Mouse (Mus musculus): ENCODE data around the gene Mgea5. TPM values are rescaled to one million over a fixed set of nuclear protein-coding genes. Genes with fewer than 3 reads are reported as not detected.

Gene Mgea5
- polyA plus RNA-seq, 1 experiment from 2014 or later: 113 TPM

DNA sequence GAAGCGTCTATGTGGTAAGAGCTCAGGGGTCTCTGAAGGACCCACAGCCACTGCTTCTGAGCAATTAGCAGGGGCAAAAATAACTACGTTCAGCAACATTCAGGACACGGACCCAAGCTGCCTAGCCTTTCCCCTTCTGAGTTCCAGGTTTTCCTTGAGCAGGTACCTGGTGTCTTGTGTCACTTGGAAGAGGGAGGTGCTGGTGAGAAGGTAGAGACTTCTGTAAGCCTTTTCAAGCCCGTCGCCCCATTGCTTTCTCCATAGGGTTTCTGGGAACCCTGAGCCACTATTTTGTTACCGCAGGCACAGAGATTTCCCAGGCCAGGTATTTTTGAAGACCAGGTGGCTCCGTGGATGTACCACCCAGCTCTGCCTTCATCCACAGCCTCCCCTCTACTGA is 40.0 kb downstream of the Mgea5 start:
- Histone ChIP-seq H3K4me2 (replicated peaks) (no peak overlapping the region), H3K4me3 (no peak overlapping the region), H3K9ac (no peak overlapping the region), H3K36me3 (no peaks in the 10 kb centered on the region), H3K27ac (no peak overlapping the region), H3K4me1 (peaks cover 39% of the 10 kb centered on the region), H3K27me3 (peaks cover 94% of the 10 kb centered on the region), H3K9me3 (replicated peaks) (no peaks in the 10 kb centered on the region)
- WGBS: 15% methylated on average over 7 of the region's 7 CpGs
- no peak for ATAC-seq (ENCODE audit: low FRiP score)

DNA sequence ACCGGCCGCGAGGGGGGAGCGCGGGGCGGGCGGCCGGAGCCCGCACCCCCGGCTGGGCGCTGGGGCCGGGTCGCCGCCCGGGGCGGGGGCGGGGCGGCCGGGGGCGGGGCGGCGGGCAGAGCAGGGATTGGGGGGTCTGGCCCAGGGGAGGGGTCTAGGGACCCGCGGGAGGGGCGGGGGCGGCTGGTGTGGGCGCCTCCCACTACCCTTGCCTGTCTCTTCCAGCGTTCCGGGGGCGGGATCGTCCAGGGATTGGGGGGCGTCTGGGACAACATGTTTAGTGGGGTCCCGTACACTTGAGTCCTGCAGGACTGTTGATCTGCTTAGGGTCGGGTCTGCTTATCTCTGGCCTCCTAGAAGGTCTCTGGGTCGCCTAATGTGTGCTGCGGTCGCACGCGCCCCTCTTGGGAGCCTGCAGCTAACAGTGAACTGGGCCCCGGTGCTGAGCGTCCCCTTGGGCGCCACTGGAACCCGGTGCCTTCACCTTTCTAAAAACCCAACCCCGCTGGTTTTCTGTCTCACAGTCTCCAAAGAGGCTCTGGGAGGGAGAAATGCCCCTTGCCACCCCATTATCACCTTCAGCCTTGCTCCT is 40.6 kb downstream of the Mgea5 start:
- Histone ChIP-seq H3K27ac (no peak overlapping the region), H3K4me2 (replicated peaks) (peak overlapping the region; percentile 56), H3K9ac (no peak overlapping the region; the same call in 1 of the 2 replicates), H3K9me3 (replicated peaks) (no peaks in the 10 kb centered on the region), H3K27me3 (peaks cover 94% of the 10 kb centered on the region), H3K4me3 (peak overlapping the region; percentile 38), H3K4me1 (peaks cover 34% of the 10 kb centered on the region), H3K36me3 (no peaks in the 10 kb centered on the region)
- WGBS: 1% methylated on average over 17 of the region's 44 CpGs
- ATAC-seq (ENCODE audit: low FRiP score): no peak

DNA sequence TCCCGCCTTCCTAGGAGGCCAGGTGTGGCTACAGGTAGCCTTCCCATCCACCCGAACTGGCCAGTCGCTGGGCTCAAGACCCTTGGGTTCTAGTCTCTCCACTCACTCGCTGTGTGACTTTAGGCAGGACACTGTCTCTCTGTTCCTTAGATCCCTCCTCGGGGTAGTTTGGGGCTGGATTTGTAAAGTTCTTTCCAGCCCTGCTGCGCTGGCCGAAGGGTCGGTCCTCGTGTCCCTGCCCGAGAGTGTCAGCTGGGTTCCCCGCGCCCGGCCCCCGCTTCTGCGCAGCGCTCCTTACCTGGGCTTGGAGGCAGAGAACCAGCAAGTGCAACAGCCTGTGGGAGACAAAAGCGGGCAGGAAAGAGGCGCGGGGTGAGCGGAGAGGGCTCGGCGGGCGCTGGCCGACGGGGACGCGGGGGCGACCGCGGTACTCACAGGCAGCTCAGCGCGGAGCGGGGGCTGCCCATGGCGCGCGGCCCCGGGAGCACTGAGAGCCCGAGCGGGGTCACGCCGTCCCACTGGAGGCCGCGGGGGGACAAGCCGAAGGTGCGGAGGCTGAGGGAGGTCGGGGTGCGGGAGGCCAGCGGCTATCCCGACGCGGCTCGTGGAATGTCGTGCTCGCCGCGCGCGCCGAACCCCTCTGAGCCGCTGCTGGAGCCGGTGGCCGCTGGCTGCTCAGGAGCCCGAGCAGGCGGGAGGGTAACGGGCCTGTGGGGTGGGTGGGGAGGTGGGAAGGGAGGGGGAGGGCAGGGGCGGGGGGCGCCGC is 41.2 kb downstream of the Mgea5 start, which contains the start of gene Fgf8:
Gene Fgf8, minus strand, starts transcription at position 698 of the 766 bp plus-strand sequence.
- H3K4me2 ChIP-seq (replicated peaks): peak within 1 kb of the TSS; percentile 56
- H3K4me3 ChIP-seq: peak within 1 kb of the TSS; percentile 38
- H3K36me3 ChIP-seq: no peaks in the 10 kb centered on the region
- peaks cover 33% of the 10 kb centered on the region for H3K4me1 ChIP-seq
- H3K9ac ChIP-seq: peak within 1 kb of the TSS; percentile 36
- 1% methylated on average over 50 of the region's 68 CpGs for WGBS
- H3K27me3 ChIP-seq: peaks cover 98% of the 10 kb centered on the region
- H3K27ac ChIP-seq: no peak within 1 kb of the TSS
- no peak for ATAC-seq (ENCODE audit: low FRiP score)
- no peaks in the 10 kb centered on the region for H3K9me3 ChIP-seq (replicated peaks)

DNA sequence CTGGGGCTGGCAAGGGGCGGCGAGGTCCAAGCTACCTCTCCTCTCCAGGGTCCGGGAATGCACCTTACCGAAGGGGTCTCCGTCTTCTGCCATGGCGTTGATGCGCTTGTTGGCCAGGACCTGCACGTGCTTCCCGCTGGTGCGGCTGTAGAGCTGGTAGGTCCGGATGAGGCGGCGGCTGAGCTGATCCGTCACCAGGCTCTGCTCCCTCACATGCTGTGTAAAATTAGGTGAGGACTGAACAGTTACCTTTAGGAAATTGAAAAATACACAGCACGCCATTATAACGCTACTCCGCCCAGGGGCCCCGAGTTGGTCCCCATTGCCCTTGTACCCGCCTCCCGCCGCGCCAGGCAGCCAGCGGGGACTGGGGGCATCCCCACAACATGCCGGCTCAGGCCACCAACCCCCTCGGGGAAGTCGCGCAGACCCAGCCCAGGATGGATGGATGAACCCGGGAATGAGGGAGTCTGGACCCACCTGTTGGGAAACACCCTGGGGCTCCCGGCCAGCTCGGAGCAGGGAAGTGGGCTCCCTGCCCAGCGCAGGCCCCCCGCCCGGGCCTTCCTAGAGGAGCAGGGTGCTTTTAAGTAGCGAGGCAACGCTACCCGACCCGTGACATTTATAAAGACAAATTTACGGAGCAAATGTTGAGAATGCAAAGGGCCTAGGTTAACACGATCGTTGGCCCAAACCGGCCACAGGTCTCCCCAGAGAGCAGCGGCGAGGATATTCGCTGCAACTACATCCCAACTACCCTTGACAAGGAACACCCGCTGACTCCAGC is 42.0 kb downstream of the Mgea5 start:
- 0 out of 2 replicates have a peak overlapping the region, but pooled peaks have one; percentile 2 for H3K9ac ChIP-seq
- ATAC-seq (ENCODE audit: low FRiP score): no peak
- H3K36me3 ChIP-seq: no peaks in the 10 kb centered on the region
- WGBS: 1% methylated on average over 45 of the region's 45 CpGs
- peak overlapping the region; percentile 56 for H3K4me2 ChIP-seq (replicated peaks)
- H3K4me1 ChIP-seq: peaks cover 38% of the 10 kb centered on the region
- peak overlapping the region; percentile 38 for H3K4me3 ChIP-seq
- peaks cover 98% of the 10 kb centered on the region for H3K27me3 ChIP-seq
- H3K9me3 ChIP-seq (replicated peaks): no peaks in the 10 kb centered on the region
- no peak overlapping the region for H3K27ac ChIP-seq

DNA sequence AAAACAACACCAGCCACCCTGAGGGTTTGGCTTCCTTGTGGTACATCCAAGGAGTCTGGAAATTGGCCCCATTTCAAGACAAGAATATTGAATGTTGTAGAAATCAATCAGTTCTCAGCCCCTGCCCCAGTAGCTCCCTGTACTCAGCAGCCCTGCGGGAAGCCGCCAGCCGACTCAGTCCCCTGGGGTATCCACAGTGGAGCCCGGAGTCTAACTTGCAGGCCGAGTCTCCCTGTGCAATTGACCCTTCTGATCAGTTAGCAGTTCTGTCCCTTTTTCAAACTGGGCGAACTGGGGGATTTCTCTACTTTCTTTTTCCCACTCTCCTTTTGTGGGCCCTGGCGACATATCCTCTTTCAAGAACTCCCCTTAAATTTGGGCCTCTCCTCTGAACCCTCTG is 42.8 kb downstream of the Mgea5 start:
- peaks cover 38% of the 10 kb centered on the region for H3K4me1 ChIP-seq
- H3K27ac ChIP-seq: no peak overlapping the region
- no peak overlapping the region for H3K4me2 ChIP-seq (replicated peaks)
- H3K9me3 ChIP-seq (replicated peaks): no peaks in the 10 kb centered on the region
- peaks cover 98% of the 10 kb centered on the region for H3K27me3 ChIP-seq
- no peak for ATAC-seq (ENCODE audit: low FRiP score)
- no peak overlapping the region for H3K4me3 ChIP-seq
- no peaks in the 10 kb centered on the region for H3K36me3 ChIP-seq
- WGBS: 2% methylated on average over 7 of the region's 7 CpGs
- no peak overlapping the region for H3K9ac ChIP-seq

DNA sequence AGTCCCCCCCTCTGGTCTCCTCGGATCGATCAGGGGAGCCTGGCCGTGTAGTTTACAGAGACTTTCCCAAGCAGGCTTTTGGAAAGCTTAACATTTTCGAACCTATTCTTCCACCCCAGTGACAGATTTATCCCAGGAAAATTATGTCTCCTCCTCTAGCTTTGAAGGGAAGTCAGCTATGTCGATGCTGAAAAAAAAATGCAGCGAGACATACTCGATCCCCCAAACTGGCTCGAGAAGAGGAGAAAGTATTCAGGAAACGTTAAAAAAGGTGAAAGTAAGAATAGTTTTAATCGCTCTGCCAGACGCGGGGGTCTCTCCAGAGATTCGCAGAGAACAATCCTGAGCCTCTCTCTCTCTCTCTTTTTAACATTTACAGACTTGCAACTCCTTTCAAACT is 43.4 kb downstream of the Mgea5 start:
- peaks cover 98% of the 10 kb centered on the region for H3K27me3 ChIP-seq
- WGBS: 6% methylated on average over 13 of the region's 13 CpGs
- no peaks in the 10 kb centered on the region for H3K36me3 ChIP-seq
- ATAC-seq (ENCODE audit: low FRiP score): no peak
- no peak overlapping the region for H3K27ac ChIP-seq
- peaks cover 33% of the 10 kb centered on the region for H3K4me1 ChIP-seq
- no peak overlapping the region for H3K9ac ChIP-seq
- no peak overlapping the region for H3K4me3 ChIP-seq
- H3K4me2 ChIP-seq (replicated peaks): no peak overlapping the region
- H3K9me3 ChIP-seq (replicated peaks): no peaks in the 10 kb centered on the region

DNA sequence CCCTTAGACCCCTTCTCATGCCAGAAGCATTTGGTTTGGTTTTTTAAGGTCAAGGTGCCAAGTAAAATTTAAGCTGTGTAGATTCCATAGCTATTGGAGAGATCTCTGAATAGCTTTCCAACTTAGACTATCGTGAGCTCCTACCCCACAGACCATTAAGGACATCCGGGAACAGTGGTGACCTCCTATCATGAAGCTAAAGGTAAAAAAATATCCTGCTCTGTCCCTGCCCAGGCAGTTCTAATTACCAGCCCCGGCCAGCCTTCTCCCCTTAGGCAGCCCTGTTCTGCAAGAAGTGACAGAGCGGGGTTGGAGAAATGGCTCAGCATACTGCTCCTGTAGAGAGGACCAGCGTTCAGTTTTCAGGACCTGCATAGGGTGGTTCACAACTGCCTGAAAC is 45.1 kb downstream of the Mgea5 start:
- Histone ChIP-seq H3K4me3 (no peak overlapping the region), H3K9ac (no peak overlapping the region), H3K4me2 (replicated peaks) (no peak overlapping the region), H3K27ac (no peak overlapping the region), H3K36me3 (no peaks in the 10 kb centered on the region), H3K27me3 (peaks cover 98% of the 10 kb centered on the region), H3K4me1 (peaks cover 29% of the 10 kb centered on the region), H3K9me3 (replicated peaks) (no peaks in the 10 kb centered on the region)
- 63% methylated on average over 5 of the region's 5 CpGs for WGBS
- no peak for ATAC-seq (ENCODE audit: low FRiP score)

DNA sequence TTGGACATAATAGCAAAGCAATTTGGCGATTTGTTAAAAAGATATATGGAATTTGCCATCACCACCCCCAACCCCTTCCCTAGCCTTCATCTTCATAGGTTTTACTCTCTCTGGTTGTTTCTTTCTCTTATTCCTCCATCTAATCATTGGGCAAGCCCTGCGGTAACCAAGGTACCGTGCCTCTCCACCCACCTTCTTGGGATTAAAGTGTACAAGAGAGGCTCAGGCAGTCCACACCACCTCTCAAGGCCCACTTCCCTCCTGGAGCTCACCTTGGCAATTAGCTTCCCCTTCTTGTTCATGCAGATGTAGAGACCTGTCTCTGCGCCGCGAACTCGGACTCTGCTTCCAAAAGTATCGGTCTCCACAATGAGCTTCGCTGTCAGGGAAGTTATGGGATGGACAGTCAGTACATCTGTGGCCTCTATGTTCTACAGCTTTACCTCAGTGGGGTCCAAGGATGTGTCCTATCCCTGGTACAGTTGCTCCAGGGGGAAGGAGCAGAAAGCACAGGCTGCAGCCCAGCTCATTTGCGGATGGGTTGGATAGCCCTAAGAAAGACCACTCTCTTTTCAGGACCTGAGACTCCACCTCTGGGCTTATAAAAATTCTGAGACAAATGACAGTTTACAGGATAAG is 45.7 kb downstream of the Mgea5 start:
- no peak for ATAC-seq (ENCODE audit: low FRiP score)
- Histone ChIP-seq H3K27me3 (peaks cover 98% of the 10 kb centered on the region), H3K4me1 (peaks cover 28% of the 10 kb centered on the region), H3K9me3 (replicated peaks) (no peaks in the 10 kb centered on the region), H3K4me3 (no peak overlapping the region), H3K27ac (no peak overlapping the region), H3K4me2 (replicated peaks) (no peak overlapping the region), H3K9ac (no peak overlapping the region), H3K36me3 (no peaks in the 10 kb centered on the region)
- 67% methylated on average over 10 of the region's 10 CpGs for WGBS

DNA sequence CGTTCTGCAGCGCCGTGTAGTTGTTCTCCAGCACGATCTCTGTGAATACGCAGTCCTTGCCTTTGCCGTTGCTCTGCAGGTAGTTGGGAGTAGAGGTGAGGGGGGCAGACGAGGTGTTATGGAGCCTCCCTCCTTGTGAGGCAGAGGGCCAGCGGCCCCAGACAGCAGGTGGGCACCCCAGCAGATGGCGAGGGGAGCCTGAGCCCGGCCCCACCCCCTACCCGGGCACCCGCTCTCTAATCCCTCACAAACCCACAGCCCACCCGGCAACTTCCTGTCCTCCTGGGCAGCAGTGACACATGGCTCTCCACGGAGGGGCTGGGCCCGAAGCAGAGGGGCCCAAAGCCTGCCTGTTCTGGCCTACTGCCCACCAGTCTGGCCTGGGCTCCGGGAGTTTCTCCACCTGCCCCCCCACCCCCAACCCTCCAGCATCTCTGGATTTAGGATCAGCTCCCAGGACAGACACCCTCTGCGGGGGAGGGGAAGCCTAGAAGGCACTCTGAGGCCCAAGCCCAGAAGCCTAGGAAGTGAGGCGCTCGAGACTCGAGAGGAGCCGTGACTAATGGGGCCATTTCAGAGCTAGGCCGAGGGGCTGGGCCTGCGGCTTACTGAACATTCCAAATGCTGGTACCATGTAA is 46.3 kb downstream of the Mgea5 start:
- H3K27me3 ChIP-seq: peaks cover 99% of the 10 kb centered on the region
- peak; percentile 71 for ATAC-seq (ENCODE audit: low FRiP score)
- peak overlapping the region; percentile 46 for H3K4me2 ChIP-seq (replicated peaks)
- H3K36me3 ChIP-seq: no peaks in the 10 kb centered on the region
- peak overlapping the region; percentile 18 for H3K4me3 ChIP-seq
- WGBS: 7% methylated on average over 22 of the region's 23 CpGs
- H3K4me1 ChIP-seq: peaks cover 23% of the 10 kb centered on the region
- H3K9ac ChIP-seq: no peak overlapping the region
- no peak overlapping the region for H3K27ac ChIP-seq
- H3K9me3 ChIP-seq (replicated peaks): no peaks in the 10 kb centered on the region

DNA sequence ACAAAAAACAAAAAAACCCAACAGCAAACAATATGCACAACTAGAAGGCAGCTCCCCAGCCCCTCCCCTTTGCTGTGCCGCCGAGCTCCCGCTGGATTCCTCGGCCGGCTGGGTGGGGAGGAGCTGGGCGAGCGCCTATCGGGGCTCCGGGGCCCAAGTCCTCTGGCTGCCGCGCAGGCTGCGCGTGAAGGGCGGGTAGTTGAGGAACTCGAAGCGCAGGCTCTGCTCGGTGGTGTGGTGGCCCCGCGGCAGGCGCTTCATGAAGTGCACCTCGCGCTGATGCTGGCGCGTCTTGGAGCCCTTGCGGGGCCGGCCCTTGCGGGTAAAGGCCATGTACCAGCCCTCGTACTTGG is 46.8 kb downstream of the Mgea5 start:
- Histone ChIP-seq H3K9me3 (replicated peaks) (no peaks in the 10 kb centered on the region), H3K27ac (no peak overlapping the region), H3K4me2 (replicated peaks) (peak overlapping the region; percentile 46), H3K27me3 (peaks cover 99% of the 10 kb centered on the region), H3K36me3 (no peaks in the 10 kb centered on the region), H3K4me1 (peaks cover 21% of the 10 kb centered on the region), H3K4me3 (peak overlapping the region; percentile 18), H3K9ac (no peak overlapping the region)
- ATAC-seq (ENCODE audit: low FRiP score): peak; percentile 53; the same call in 1 of the 2 replicates
- WGBS: under 1% methylated on average over 28 of the region's 28 CpGs

DNA sequence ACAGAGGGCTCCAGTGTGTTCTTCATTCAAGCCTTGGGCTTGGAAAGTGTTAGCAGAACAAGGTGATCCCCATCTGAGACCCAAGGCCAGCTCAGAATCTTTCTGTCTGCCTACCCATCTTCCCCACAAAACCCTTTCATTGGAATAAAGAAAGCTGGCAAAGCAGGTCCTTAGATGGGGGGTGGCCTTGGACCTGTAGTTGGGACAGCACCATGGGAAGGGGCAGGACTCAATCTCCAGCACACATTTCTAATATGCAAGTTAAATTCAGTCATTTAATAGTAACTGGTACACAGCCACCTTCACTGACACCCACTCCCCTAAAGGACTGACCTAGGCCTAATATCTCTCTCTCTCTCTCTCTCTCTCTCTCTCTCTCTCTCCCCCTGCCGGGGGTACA is 47.4 kb downstream of the Mgea5 start:
- H3K9me3 ChIP-seq (replicated peaks): no peaks in the 10 kb centered on the region
- H3K27ac ChIP-seq: no peak overlapping the region
- H3K4me1 ChIP-seq: peaks cover 16% of the 10 kb centered on the region
- H3K27me3 ChIP-seq: peaks cover 99% of the 10 kb centered on the region
- H3K4me2 ChIP-seq (replicated peaks): no peak overlapping the region
- no peak overlapping the region for H3K4me3 ChIP-seq
- no peak for ATAC-seq (ENCODE audit: low FRiP score)
- no peak overlapping the region for H3K9ac ChIP-seq
- 30% methylated on average over 1 of the region's 1 CpGs for WGBS
- no peaks in the 10 kb centered on the region for H3K36me3 ChIP-seq

DNA sequence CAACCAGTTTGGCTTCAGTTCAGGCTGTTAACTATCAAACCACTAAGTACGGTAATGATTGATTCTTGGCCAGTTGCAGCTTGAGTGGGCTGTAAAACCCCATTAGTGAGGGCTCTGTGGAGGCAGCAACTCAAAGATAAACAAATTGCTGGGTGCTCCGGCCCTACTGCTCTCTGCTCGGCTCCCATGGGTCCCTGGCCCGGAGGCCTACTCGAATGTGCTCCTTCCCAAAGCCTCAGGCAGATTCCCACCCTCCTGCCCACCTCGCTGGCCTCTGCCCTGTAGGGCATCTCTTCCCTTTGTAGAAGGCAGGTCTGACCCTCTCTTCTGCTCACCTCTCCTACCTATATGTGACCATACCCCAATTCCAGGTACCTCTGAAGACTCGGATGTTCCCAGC is 48.9 kb downstream of the Mgea5 start:
- Histone ChIP-seq H3K36me3 (no peaks in the 10 kb centered on the region), H3K9me3 (replicated peaks) (no peaks in the 10 kb centered on the region), H3K4me1 (peaks cover 11% of the 10 kb centered on the region), H3K27ac (no peak overlapping the region), H3K4me2 (replicated peaks) (no peak overlapping the region), H3K4me3 (no peak overlapping the region), H3K9ac (no peak overlapping the region), H3K27me3 (peaks cover 100% of the 10 kb centered on the region)
- 35% methylated on average over 7 of the region's 7 CpGs for WGBS
- ATAC-seq (ENCODE audit: low FRiP score): no peak
